Mouse (Mus musculus) embryonic fibroblast, embryonic 13.5 days (primary cell): ENCODE measurements around the gene Tpcn1.

Experiments used
- CTCF ChIP-seq: IDR thresholded peaks from 2 replicates; pipeline ENCODE4 v1.5.1; 2011; ENCODE audit warnings: mild to moderate bottlenecking, control low read depth, low read length, moderate library complexity, borderline replicate concordance; ENCODE audit not compliant: insufficient read depth
- POLR2A ChIP-seq: IDR thresholded peaks from 2 replicates; pipeline ENCODE4 v1.6.1; 2011; ENCODE audit warnings: low read depth, mild to moderate bottlenecking, control low read depth, low read length, moderate library complexity

- TF ChIP-seq CTCF (no peak), POLR2A (no peak; the same call in 1 of the 2 replicates)
These were observed 70.9 kb downstream of the Tpcn1 start for GRCm38 (mm10) chr5:120517552-120517951.
